Mouse (Mus musculus): ENCODE data around the gene Fut8. TPM values are rescaled to one million over a fixed set of nuclear protein-coding genes. Genes with fewer than 3 reads are reported as not detected.
"Not testable (repeated sequence)": the region's sequence is repeated elsewhere in the genome, so short reads cannot be mapped to it uniquely, and the experiment has no call there.

The Fut8 gene
- polyA plus RNA-seq, 1 experiment from 2014 or later: 25.8 TPM

DNA sequence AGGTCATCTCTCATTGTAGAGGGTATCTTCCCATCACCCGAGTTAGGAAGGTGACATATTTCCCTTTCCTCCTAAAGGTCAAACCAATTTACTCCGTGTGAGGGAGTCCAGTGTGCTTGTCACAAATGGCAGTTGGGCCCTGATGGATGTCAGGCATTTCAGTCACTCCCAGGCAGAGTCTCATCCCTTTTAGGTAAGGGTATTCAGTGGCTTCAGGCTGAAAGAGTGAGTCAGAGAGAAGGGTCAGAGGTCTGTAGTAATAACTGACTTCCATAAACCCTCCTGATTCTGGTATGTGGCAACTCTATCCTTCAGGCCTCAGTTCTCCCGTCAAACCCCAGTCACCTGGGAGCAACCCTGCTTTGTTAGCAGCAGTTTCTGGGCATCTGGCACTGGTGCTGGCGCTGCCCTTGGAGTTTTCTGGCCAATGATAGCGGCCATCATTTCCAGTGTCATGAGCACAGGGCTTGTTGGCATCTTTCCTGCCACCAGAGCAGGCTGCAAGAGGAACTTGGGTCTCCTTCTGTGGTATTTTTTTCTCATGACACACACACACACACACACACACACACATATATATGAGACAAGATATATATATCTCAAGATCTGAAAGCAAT is 262.6 kb downstream of the Fut8 start:
- Histone ChIP-seq H3K9me3 (no peaks in the 10 kb centered on the region), H3K4me3 (no peak overlapping the region), H3K4me1 (replicated peaks) (peaks cover 15% of the 10 kb centered on the region), H3K27ac (no peak overlapping the region), H3K36me3 (no peaks in the 10 kb centered on the region), H3K27me3 (ENCODE audit: insufficient read depth, poor library complexity, severe bottlenecking) (no peaks in the 10 kb centered on the region)
- no peak for DNase-seq (ENCODE audit: low spot score)
- 66% methylated on average over 5 of the region's 5 CpGs for WGBS

DNA sequence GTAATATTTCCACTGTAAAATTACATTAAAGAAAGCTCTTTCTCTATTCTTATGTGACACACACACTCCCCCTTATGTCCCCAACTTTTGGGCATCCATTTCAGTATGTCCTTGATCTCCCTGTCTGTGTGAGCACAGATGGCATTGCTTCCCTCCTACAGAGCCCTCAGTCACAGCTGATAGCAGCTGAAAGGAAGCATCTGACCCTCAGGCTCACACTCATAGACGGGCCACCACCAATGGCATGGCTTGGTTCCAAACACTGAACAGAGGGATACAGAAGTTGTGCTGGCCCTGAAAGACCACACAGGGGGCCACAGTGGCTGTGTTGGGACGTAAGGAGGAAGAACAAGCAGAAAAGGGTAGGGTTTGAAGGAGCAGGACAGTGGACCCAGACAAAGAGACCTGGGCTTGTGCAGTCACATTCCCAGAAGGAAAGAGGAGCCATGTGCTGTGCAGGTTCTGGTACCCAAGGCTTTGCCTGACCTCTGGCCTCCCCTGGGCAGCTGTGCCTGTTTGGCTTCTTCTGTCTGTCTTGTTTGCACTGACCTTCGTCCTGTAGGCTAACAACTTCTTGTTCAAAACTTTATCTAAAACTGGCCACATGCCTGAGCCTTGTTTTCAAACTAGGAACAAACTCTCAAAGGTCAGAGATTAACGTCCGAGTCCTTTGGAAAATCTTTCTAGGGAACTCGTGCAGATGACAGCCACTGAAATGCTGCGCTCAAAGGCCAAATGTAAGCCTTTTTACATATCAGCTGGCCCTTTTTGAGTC is 263.7 kb downstream of the Fut8 start:
- H3K4me3 ChIP-seq: no peak overlapping the region
- DNase-seq (ENCODE audit: low spot score): no peak
- H3K27ac ChIP-seq: peak overlapping the region; percentile 62
- no peaks in the 10 kb centered on the region for H3K9me3 ChIP-seq
- H3K4me1 ChIP-seq (replicated peaks): peaks cover 15% of the 10 kb centered on the region
- H3K36me3 ChIP-seq: no peaks in the 10 kb centered on the region
- 53% methylated on average over 7 of the region's 7 CpGs for WGBS
- no peaks in the 10 kb centered on the region for H3K27me3 ChIP-seq (ENCODE audit: insufficient read depth, poor library complexity, severe bottlenecking)

DNA sequence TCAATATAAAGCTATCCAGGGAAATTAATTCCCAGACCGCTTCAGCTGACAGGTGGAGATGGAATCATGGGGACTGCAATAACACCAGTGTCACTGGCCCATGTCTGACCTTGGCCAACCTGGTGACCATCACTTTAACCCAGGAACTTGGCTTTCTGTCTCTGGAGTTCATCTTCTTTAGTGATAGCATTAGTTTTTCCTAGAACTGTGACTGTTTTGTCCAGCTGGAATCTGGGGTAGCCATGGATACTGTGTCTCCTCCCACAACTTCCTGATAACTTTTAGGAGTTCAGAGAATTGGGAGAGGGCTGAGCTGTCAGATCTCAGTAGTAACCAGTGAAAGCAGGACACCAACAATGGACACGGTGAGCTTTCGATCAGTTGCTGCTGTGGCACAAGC is 264.3 kb downstream of the Fut8 start:
- no peak overlapping the region for H3K4me3 ChIP-seq
- no peak for DNase-seq (ENCODE audit: low spot score)
- H3K36me3 ChIP-seq: no peaks in the 10 kb centered on the region
- H3K27me3 ChIP-seq (ENCODE audit: insufficient read depth, poor library complexity, severe bottlenecking): no peaks in the 10 kb centered on the region
- H3K9me3 ChIP-seq: no peaks in the 10 kb centered on the region
- WGBS: 83% methylated on average over 3 of the region's 3 CpGs
- H3K4me1 ChIP-seq (replicated peaks): peaks cover 15% of the 10 kb centered on the region
- 0 out of 2 replicates have a peak overlapping the region, but pooled peaks have one; percentile 1 for H3K27ac ChIP-seq

DNA sequence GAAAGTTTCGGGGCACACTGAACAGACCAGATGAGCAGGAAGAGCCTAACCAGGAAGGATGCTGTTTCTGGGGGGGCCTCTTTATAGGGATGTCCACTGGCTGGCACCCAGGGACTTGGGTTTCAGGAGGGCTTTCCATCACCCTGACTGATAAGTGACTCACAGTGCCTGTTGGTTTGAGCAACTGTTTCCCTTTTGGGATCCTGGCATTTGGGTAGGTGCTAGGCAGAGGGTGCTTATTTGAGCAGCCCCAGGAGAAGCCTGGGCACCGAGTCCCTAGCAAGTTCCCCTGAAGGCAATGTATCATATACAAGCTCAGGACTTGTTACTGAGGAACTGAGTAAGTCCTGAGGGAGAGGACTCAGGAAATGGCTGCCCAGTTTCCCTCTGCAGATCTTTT is 267.5 kb downstream of the Fut8 start:
- WGBS: 87% methylated on average over 2 of the region's 2 CpGs
- no peak overlapping the region for H3K4me3 ChIP-seq
- no peak overlapping the region for H3K27ac ChIP-seq

DNA sequence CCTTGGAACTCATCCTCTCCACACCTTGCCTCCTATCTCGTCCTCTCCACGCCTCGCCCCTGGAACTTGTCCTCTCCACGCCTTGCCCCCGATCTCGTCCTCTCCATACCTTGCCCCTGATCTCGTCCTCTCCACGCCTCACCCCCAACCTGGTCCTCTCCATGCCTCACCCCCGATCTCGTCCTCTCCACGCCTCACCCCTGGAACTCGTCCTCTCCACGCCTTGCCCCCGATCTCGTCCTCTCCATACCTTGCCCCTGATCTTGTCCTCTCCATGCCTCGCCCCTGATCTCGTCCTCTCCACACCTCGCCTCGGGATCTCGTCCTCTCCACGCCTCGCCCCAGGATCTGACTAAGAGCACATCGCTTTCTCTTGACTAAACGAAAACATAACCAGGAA is 269.8 kb downstream of the Fut8 start:
- H3K9me3 ChIP-seq: no peaks in the 10 kb centered on the region
- DNase-seq (ENCODE audit: low spot score): no peak
- WGBS: 93% methylated on average over 24 of the region's 24 CpGs

More for the DNA sequence above, 267.5 kb downstream of the Fut8 start:
- DNase-seq (ENCODE audit: low spot score): no peak
- no peaks in the 10 kb centered on the region for H3K9me3 ChIP-seq
- no peaks in the 10 kb centered on the region for H3K27me3 ChIP-seq (ENCODE audit: insufficient read depth, poor library complexity, severe bottlenecking)
- no peaks in the 10 kb centered on the region for H3K36me3 ChIP-seq
- H3K4me1 ChIP-seq (replicated peaks): peaks cover 15% of the 10 kb centered on the region

DNA sequence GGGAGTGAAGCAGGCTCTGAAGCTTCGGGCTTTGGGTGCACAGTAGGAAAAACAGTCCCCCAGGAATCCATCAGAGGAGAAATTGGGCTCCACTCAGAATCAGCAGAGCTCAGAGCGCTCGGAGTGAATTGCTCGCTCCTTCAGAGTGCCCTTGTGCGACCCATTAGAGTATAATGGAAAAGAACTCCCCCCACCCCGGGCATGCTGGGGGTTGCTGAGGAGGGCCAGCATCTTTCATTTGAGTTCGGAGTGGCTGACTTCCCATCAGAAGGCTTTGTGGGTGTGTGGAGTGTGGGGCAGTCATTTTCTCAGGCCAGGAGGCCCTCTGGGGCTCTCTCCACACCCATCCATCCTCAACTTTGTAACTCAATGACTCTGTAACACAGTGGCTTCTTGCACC is 272.8 kb downstream of the Fut8 start:
- WGBS: 79% methylated on average over 7 of the region's 7 CpGs
- no peaks in the 10 kb centered on the region for H3K27me3 ChIP-seq (ENCODE audit: insufficient read depth, poor library complexity, severe bottlenecking)
- no peak overlapping the region for H3K27ac ChIP-seq
- no peak for DNase-seq (ENCODE audit: low spot score)
- H3K36me3 ChIP-seq: no peaks in the 10 kb centered on the region
- no peaks in the 10 kb centered on the region for H3K9me3 ChIP-seq
- peaks cover 8% of the 10 kb centered on the region for H3K4me1 ChIP-seq (replicated peaks)
- H3K4me3 ChIP-seq: no peak overlapping the region

More for the DNA sequence above, 269.8 kb downstream of the Fut8 start:
- no peak overlapping the region for H3K4me3 ChIP-seq
- no peak overlapping the region for H3K27ac ChIP-seq
- H3K36me3 ChIP-seq: no peaks in the 10 kb centered on the region
- peaks cover 9% of the 10 kb centered on the region for H3K4me1 ChIP-seq (replicated peaks)
- H3K27me3 ChIP-seq (ENCODE audit: insufficient read depth, poor library complexity, severe bottlenecking): no peaks in the 10 kb centered on the region

DNA sequence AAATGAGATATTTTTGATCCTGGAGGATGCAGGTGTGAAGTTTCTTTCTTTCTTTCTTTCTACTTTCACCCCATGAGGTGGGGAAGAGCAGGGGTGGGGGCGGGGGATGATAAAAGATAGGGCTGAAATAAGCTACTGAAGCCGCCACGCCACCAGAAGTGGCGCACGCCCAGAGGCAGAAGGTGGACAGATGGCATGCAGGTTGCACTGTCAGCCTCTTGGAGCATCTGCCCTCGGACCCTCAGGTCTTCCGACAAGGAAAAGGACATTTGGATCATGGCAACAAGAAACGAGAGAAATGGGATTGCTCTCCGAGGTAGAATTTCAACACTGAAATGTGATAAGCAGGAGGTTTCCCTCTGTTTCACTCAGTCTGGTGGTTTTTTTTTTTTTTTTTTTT is 273.3 kb downstream of the Fut8 start:
- Histone ChIP-seq H3K4me3 (no peak overlapping the region), H3K9me3 (no peaks in the 10 kb centered on the region), H3K36me3 (no peaks in the 10 kb centered on the region), H3K27ac (no peak overlapping the region), H3K27me3 (ENCODE audit: insufficient read depth, poor library complexity, severe bottlenecking) (no peaks in the 10 kb centered on the region), H3K4me1 (replicated peaks) (peaks cover 8% of the 10 kb centered on the region)
- DNase-seq (ENCODE audit: low spot score): no peak
- WGBS: 81% methylated on average over 9 of the region's 9 CpGs

DNA sequence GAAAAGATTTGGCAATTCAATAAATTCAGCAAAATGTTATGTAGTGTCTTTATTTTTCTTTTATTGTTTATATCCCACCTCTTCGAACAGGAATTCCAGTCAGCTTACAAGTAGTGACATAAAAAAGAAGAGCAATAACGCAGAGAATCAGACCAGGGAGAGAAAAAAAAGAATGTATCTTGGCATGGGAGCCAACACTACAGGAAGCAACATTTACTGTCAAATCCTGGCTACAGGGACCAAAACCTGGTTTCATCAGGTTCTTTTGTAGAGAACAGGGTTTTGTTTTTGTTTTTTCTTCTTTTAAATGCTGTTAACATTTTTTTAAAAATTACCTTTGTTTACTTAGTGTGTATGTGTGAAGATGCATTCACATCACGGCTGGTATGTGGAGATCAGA is 273.7 kb downstream of the Fut8 start:
- no peaks in the 10 kb centered on the region for H3K9me3 ChIP-seq
- no peaks in the 10 kb centered on the region for H3K27me3 ChIP-seq (ENCODE audit: insufficient read depth, poor library complexity, severe bottlenecking)
- peaks cover 8% of the 10 kb centered on the region for H3K4me1 ChIP-seq (replicated peaks)
- no peak for DNase-seq (ENCODE audit: low spot score)
- 83% methylated on average over 3 of the region's 3 CpGs for WGBS
- no peak overlapping the region for H3K27ac ChIP-seq
- H3K36me3 ChIP-seq: no peaks in the 10 kb centered on the region
- no peak overlapping the region for H3K4me3 ChIP-seq

DNA sequence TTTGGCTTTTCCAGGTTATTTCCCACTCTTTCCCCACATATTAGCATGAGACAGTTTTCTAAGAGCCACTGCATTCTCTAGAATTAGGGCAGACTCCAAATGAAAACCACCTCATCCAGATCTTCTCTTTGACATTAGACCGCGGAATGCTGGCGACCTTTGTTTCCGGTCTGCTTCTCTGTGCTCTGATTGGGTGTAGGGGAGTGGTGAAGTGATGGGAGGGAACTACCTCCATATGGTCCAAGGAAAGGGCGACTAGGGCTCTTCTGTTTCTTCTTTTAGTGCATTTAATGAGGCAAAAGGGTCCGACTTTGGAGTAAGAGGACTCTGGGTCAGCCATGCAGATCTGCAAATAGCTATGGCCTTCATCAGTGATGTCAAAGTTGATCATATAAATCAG is 278.9 kb downstream of the Fut8 start:
- no peak for DNase-seq (ENCODE audit: low spot score)
- Histone ChIP-seq H3K9me3 (no peaks in the 10 kb centered on the region), H3K4me1 (replicated peaks) (0 out of 2 replicates have a peak, but pooled peaks cover 8% of the 10 kb centered on the region), H3K4me3 (no peak overlapping the region), H3K27me3 (ENCODE audit: insufficient read depth, poor library complexity, severe bottlenecking) (no peaks in the 10 kb centered on the region), H3K27ac (no peak overlapping the region), H3K36me3 (no peaks in the 10 kb centered on the region)
- 86% methylated on average over 6 of the region's 6 CpGs for WGBS

DNA sequence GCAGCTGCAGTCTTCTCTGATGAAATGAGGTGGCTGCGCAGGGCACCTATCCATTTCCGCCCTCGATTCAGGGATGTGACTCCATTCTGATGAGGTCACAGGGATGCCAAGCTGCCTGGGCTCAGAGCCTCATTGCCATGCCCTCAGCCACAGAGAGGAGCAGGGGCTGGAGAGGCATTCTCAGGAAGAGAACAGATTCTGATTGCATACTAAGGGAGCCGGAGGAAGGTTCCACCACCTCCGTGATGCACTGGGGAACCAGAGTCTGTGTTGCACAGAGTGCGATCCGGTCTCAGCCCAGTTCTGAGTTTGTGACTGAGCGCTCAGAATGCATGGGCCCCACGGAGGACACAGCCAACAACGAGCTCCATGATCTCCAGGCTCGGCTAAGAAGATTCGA is 279.8 kb downstream of the Fut8 start:
- Histone ChIP-seq H3K36me3 (no peaks in the 10 kb centered on the region), H3K4me3 (no peak overlapping the region), H3K9me3 (no peaks in the 10 kb centered on the region), H3K27ac (no peak overlapping the region), H3K27me3 (ENCODE audit: insufficient read depth, poor library complexity, severe bottlenecking) (no peaks in the 10 kb centered on the region), H3K4me1 (replicated peaks) (0 out of 2 replicates have a peak, but pooled peaks cover 8% of the 10 kb centered on the region)
- 86% methylated on average over 12 of the region's 12 CpGs for WGBS
- DNase-seq (ENCODE audit: low spot score): no peak

DNA sequence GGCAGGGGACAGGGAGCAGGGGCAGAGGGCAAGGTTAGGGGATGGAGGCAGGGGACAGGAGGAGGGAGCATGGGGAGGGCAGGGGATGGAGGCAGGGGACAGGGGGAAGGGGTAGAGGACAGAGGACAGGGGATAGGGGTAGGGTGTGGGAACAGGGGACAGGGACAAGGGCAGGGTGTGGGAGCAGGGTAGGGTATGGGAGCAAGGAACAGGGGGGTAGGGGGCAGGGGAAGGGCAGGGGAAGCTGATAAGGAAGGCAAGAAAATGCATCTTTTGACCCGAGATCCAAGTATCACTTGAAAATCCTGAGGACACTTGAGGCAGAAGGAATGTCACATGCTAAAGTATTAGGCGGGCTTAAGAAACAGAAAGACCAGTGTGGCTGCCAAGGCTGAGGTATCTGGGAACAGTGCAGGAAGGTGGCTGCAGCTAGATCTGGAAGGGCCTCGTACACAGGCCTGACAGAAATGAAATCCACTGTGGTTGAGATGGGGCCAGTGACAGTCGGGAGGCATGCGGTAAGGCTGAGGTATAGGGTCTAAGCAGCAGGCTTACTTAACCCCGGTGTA is 281.7 kb downstream of the Fut8 start:
- no peaks in the 10 kb centered on the region for H3K9me3 ChIP-seq
- DNase-seq (ENCODE audit: low spot score): no peak
- no peaks in the 10 kb centered on the region for H3K36me3 ChIP-seq
- no peak overlapping the region for H3K4me3 ChIP-seq
- 78% methylated on average over 6 of the region's 6 CpGs for WGBS
- no peaks in the 10 kb centered on the region for H3K27me3 ChIP-seq (ENCODE audit: insufficient read depth, poor library complexity, severe bottlenecking)
- H3K27ac ChIP-seq: no peak overlapping the region
- H3K4me1 ChIP-seq (replicated peaks): 0 out of 2 replicates have a peak, but pooled peaks cover 8% of the 10 kb centered on the region

DNA sequence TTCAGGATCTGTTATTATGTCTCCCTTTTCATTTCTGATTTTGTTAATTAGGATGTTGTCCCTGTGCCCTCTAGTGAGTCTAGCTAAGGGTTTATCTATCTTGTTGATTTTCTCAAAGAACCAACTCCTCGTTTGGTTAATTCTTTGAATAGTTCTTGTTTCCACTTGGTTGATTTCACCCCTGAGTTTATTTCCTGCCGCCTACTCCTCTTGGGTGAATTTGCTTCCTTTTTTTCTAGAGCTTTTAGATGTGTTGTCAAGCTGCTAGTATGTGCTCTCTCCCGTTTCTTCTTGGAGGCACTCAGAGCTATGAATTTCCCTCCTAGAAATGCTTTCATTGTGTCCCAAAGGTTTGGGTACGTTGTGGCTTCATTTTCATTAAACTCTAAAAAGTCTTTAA is 286.1 kb downstream of the Fut8 start:
- H3K27me3 ChIP-seq (ENCODE audit: insufficient read depth, poor library complexity, severe bottlenecking); DNase-seq (ENCODE audit: low spot score); H3K4me1 ChIP-seq (replicated peaks); H3K9me3 ChIP-seq; H3K27ac ChIP-seq; H3K4me3 ChIP-seq; H3K36me3 ChIP-seq: not testable (repeated sequence)
- 70% methylated on average over 4 of the region's 4 CpGs for WGBS
